Mouse (Mus musculus) lung, postnatal 0 days (tissue): ENCODE data around the gene Phyh. TPM values are rescaled to one million over a fixed set of nuclear protein-coding genes. Genes with fewer than 3 reads are reported as not detected.

Experiments
- ATAC-seq: fragments of 200-750 bp; cut with Nextera tagmentation; 2 replicates; pipeline ENCODE4 v1.8.0; 2017; ENCODE audit warnings: moderate library complexity
- DNase-seq: peaks from one replicate; pipeline ENCODE4 v3.0.0-alpha.2; 2016; ENCODE audit warnings: low spot score
- H3K27ac ChIP-seq: fragments of 300-500 bp; sonication (generic); 2 replicates; pipeline ENCODE4 v1.5.1; 2014; ENCODE audit warnings: antibody characterized with exemption, mild to moderate bottlenecking, low read length, mixed read lengths
- H3K27me3 ChIP-seq: fragments of 300-500 bp; sonication (generic); replicated peaks from 2 replicates; pipeline ENCODE4 v1.6.1; 2014; ENCODE audit warnings: low read length, mixed read lengths; ENCODE audit not compliant: insufficient read depth
- H3K36me3 ChIP-seq: fragments of 300-500 bp; sonication (generic); 2 replicates; pipeline ENCODE4 v1.6.1; 2014; ENCODE audit warnings: low read length, mixed read lengths; ENCODE audit not compliant: insufficient read depth
- H3K4me1 ChIP-seq: fragments of 300-500 bp; sonication (generic); 2 replicates; pipeline ENCODE4 v1.6.1; 2014; ENCODE audit warnings: antibody characterized with exemption, low read depth, low read length, mixed read lengths; ENCODE audit not compliant: insufficient read depth
- H3K4me2 ChIP-seq: fragments of 300-500 bp; sonication (generic); replicated peaks from 2 replicates; pipeline ENCODE4 v1.6.1; 2014; ENCODE audit warnings: low read depth, mild to moderate bottlenecking, low read length, moderate library complexity, mixed read lengths
- H3K4me3 ChIP-seq: fragments of 300-500 bp; sonication (generic); 2 replicates; pipeline ENCODE4 v1.5.1; 2014; ENCODE audit warnings: low read depth, low read length
- H3K9ac ChIP-seq: fragments of 300-500 bp; sonication (generic); replicated peaks from 2 replicates; pipeline ENCODE4 v1.6.1; 2014; ENCODE audit warnings: low read depth, mild to moderate bottlenecking
- H3K9me3 ChIP-seq: fragments of 300-500 bp; sonication (generic); 2 replicates; pipeline ENCODE4 v1.6.1; 2016; ENCODE audit warnings: low read length, mixed read lengths
- CTCF ChIP-seq: IDR thresholded peaks from 2 replicates; pipeline ENCODE4 v1.5.1; 2016; ENCODE audit warnings: antibody characterized with exemption, mild to moderate bottlenecking
- EP300 ChIP-seq: IDR thresholded peaks from 2 replicates; pipeline ENCODE4 v1.6.1; 2016; ENCODE audit warnings: antibody characterized with exemption, mild to moderate bottlenecking, control low read depth
- WGBS: fragments of 180-500 bp; shearing (Covaris S2); extraction: QIAGEN DNeasy Blood & Tissue Kit; methylation state at CpG from one replicate; pipeline ENCODE4 v1.1.7; 2014; 5-methylcytosine and 5-hydroxymethylcytosine counted together
- polyA plus RNA-seq: library from polyadenylated mRNA; unstranded; fragments of >200 nt; fragmentation: Nextera tagmentation; extraction: Ambion mirVana; gene quantifications from 2 replicates; pipeline ENCODE4 v1.2.1, GENCODE M21; 2015

Phyh gene
- polyA plus RNA-seq, 1 experiment from 2014 or later, result 76.5 TPM

DNA sequence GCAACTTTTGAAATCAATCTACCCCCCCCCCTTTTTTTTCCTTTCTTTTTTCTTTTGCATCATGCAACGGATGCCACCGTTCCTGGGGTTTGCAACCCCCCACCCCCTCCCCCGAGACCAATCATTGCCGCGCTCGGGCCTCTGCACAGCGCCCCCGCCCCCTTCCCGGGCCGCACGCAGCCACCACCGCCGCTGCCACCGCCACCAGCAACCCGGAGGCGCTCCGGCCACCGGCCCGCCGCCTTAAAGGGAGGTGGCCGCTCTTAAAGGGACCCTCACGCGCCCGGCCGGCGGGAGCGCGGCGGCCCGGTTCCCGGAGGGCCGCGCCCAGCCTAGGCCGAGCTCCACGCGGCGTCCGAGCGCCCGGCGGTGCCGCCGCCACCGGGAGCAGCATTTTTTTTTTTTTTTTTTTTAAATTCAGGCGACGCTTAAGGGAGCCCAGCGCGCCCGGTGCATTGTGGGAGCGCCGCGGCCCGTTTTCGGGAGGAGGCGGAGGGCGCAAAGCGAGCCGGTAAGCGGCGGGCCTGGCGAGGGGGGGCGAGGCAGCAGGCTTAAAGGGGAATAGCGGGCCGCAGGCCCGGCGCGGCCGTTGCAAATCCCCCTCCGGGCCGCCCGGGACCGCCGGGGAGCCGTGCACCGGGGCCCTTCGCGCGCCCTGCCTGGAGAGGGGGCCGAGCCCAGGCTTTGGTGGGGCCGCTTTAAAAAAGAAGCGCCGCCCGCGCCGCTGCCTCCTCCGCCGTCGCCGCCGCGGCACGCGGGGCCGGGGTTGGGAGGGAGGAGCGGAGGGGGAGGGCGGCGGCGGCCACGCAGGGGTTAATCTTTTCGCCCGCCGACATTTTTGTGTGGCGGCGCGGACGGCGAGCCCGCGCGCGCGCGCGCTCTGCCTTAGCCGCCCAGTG, 37.2 kb upstream of the Phyh start, which contains the start of gene Sephs1:
Sephs1 (plus strand) TSS at position 215 of the 899 bp plus-strand sequence.
- no peaks in the 10 kb centered on the region for H3K36me3 ChIP-seq
- H3K9ac ChIP-seq, result peak within 1 kb of the TSS; percentile 96
- H3K27me3 ChIP-seq, result no peaks in the 10 kb centered on the region
- 0% methylated on average over 26 of the region's 115 CpGs for WGBS
- H3K4me2 ChIP-seq, result peak within 1 kb of the TSS; percentile 78
- TF ChIP-seq EP300, result no peak
- peak; percentile 2; the same call in 1 of the 2 replicates for TF ChIP-seq CTCF
- ATAC-seq (peak; percentile 88), DNase-seq (peak; percentile 92)
- peaks cover 15% of the 10 kb centered on the region; the same call in 1 of the 2 replicates for H3K4me1 ChIP-seq
- peak within 1 kb of the TSS; percentile 98 for H3K27ac ChIP-seq
- peak within 1 kb of the TSS; percentile 91 for H3K4me3 ChIP-seq
- H3K9me3 ChIP-seq, result no peaks in the 10 kb centered on the region

DNA sequence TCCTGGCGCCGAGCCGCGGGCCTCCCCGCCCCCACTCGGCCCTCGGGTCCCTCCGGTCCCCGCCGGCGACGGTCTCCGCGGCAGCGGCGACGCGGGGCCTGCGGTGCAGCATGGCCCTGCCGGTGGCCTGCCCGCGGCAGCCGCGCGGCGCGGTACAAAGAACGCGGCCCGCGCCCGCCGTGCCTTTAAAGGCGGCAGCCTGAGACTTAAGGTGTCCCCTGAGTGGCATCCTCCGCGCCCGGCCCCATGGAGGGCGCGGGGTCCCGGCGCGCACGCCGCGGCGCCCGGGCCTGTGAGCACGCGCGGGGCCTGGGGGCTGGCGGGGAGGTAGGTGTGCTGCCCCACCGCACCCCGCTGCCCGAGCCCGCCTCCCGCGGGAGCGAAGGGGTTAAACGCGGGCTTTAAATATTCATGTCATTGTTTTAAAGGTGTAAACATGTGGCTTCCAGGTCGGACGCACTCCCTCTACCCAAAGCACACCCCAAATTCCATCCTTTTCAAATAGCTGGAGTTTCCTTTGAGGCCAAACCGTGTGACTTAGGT, 36.5 kb upstream of the Phyh start:
- Histone ChIP-seq H3K27me3 (no peaks in the 10 kb centered on the region), H3K36me3 (no peaks in the 10 kb centered on the region), H3K4me1 (peaks cover 15% of the 10 kb centered on the region; the same call in 1 of the 2 replicates), H3K27ac (peak overlapping the region; percentile 98), H3K9ac (peak overlapping the region; percentile 96), H3K9me3 (no peaks in the 10 kb centered on the region), H3K4me3 (peak overlapping the region; percentile 91), H3K4me2 (peak overlapping the region; percentile 78)
- WGBS, result under 1% methylated on average over 33 of the region's 63 CpGs
- DNase-seq (peak; percentile 59), ATAC-seq (peak; percentile 54)
- no peak for TF ChIP-seq CTCF
- TF ChIP-seq EP300, result no peak

DNA sequence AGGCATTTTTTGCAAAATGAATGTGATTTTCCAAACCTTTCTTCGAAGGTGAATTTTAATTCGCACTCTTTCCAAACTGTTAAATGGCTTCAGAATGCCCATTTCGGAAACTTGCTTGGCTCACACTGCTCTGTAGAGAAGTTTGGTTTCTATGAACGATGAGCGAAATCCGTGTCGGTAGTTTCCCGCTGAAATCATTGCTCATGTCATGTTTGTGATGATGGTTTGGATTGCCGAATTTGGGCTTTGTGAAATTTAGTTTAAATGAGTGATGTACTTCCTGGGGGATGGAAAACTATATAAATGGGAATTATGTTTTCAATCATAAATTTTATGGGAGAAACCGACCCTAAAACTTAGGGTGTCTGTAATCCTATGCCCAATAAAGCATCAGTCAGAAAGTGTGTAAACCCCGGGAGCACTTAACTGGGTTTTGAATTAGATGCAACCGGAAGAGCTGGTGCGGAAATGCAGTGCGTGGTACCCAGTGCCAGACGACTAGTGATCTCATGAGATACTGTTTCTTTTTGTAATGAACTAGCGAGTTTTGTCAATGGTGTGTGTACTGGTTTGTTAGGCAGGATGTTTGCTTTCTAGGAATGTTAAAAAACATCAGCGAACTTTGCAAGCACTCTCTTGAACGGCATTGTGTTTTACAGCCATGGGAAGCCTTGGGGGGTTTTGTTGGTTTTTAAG, 35.7 kb upstream of the Phyh start:
- TF ChIP-seq CTCF, result no peak
- TF ChIP-seq EP300, result no peak
- WGBS, result under 1% methylated on average over 18 of the region's 18 CpGs
- Histone ChIP-seq H3K36me3 (no peaks in the 10 kb centered on the region), H3K9ac (peak overlapping the region; percentile 96), H3K4me3 (peak overlapping the region; percentile 91), H3K4me1 (peaks cover 15% of the 10 kb centered on the region; the same call in 1 of the 2 replicates), H3K27ac (peak overlapping the region; percentile 98), H3K4me2 (peak overlapping the region; percentile 78), H3K27me3 (no peaks in the 10 kb centered on the region), H3K9me3 (no peaks in the 10 kb centered on the region)
- DNase-seq, result peak; percentile 26
- no peak for ATAC-seq

DNA sequence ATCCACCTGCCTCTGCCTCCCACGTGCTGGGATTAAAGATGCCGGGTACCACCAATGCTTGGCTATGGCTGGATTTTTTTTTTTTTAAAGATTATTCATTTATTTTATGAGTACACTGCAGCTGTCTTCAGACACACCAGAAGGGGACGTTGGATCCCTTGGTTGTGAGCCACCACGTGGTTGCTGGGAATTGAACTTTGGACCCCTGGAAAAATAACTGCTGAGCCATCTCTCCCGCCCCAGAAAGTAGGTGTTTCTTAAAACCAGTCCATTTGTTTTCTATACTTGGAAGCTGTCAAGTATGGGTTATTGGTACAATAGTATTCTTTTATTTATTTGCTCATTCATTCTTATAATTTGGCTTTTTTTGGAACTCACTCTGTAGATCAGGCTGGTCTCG, 31.9 kb upstream of the Phyh start:
- Histone ChIP-seq H3K4me2 (no peak overlapping the region), H3K27me3 (no peaks in the 10 kb centered on the region), H3K9me3 (no peaks in the 10 kb centered on the region), H3K36me3 (peaks cover 13% of the 10 kb centered on the region; the same call in 1 of the 2 replicates), H3K27ac (no peak overlapping the region), H3K9ac (no peak overlapping the region), H3K4me1 (peaks cover 11% of the 10 kb centered on the region; the same call in 1 of the 2 replicates), H3K4me3 (no peak overlapping the region)
- no peak for ATAC-seq
- TF ChIP-seq CTCF, result no peak
- no peak for TF ChIP-seq EP300
- no peak for DNase-seq
- 89% methylated on average over 6 of the region's 6 CpGs for WGBS

DNA sequence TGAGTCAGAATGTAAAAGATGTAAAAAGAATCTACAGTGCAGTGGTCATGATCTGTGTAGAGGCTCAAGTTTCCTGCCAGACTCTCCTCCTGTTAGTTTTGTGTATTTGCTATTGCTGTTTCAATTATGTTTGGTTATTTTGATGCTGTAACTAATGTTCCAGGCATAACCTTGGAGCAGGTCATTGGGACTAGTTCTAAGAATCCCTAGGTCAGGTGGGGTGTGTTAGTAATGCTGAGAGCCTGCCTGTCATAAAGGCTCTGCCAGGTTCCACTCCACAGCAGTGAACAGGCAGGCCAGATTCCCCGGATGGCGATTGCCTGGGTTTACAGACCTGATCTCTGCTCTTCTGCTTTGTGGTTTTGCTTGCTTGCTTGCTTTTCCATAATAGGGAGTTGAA, 23.2 kb upstream of the Phyh start:
- ATAC-seq, result no peak
- no peak for TF ChIP-seq EP300
- no peak for TF ChIP-seq CTCF
- no peaks in the 10 kb centered on the region for H3K9me3 ChIP-seq
- H3K9ac ChIP-seq, result no peak overlapping the region
- H3K27me3 ChIP-seq, result no peaks in the 10 kb centered on the region
- no peak overlapping the region for H3K4me3 ChIP-seq
- WGBS, result 81% methylated on average over 2 of the region's 2 CpGs
- DNase-seq, result no peak
- peaks cover 18% of the 10 kb centered on the region for H3K36me3 ChIP-seq
- H3K4me1 ChIP-seq, result no peaks in the 10 kb centered on the region
- no peak overlapping the region for H3K4me2 ChIP-seq
- no peak overlapping the region for H3K27ac ChIP-seq

DNA sequence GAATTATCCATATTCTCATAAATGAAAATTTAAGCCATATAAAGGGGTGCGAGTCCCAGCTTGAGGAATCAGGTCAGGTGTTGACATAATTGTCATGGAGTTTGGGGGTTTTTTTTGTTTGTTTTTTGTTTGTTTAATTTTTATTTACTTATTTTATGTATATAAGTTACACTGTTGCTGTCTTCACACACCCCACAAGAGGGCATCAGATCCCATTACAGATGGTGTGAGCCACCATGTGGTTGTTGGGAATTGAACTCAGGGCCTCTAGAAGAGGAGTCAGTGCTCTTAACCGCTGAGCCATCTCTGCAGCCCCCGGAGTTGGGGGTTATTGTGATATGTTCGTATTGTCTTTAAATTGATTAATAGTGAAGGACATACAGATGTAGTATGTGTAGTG, 21.8 kb upstream of the Phyh start:
- TF ChIP-seq EP300 (no peak), CTCF (peak; percentile 45)
- Histone ChIP-seq H3K4me2 (no peak overlapping the region), H3K4me1 (no peaks in the 10 kb centered on the region), H3K27me3 (no peaks in the 10 kb centered on the region), H3K27ac (no peak overlapping the region), H3K9ac (no peak overlapping the region), H3K4me3 (no peak overlapping the region), H3K36me3 (peaks cover 16% of the 10 kb centered on the region), H3K9me3 (no peaks in the 10 kb centered on the region)
- DNase-seq (no peak), ATAC-seq (no peak)
- 93% methylated on average over 4 of the region's 4 CpGs for WGBS
